Mouse (Mus musculus): ENCODE measurements around the gene Oas1f. TPM values are rescaled to one million over a fixed set of nuclear protein-coding genes. Genes with fewer than 3 reads are reported as not detected.
"Not testable (repeated sequence)": the region's sequence is repeated elsewhere in the genome, so short reads cannot be mapped to it uniquely, and the experiment has no call there.

Oas1f gene
- total and polyA plus RNA-seq, 3 experiments: not detected

GRCm38 (mm10) chr5:120870782-120871181 is 23.6 kb downstream of the Oas1f start:
- dilution Hi-C loops (cut with MboI; ENCODE audit: extremely low pct_ligation_motif_present, extremely low pct_unique_long_range_greater_than_20kb, low sequenced_read_pairs): no loop called here
- TF ChIP-seq USF2 (conservative IDR thresholded peaks at IDR 0.05; ENCODE audit: low read depth, low read length): no peak
- no peak for TF ChIP-seq RAD21 (IDR thresholded peaks at IDR 0.05; ENCODE audit: low read depth, low read length)
- TF ChIP-seq SIN3A (IDR thresholded peaks at IDR 0.05; ENCODE audit: low read length): no peak
- no peak overlapping the region for H3K4me3 ChIP-seq (replicated peaks in 1 of 3; ENCODE audit: low read depth in 2 of 3, low read length in 2 of 3, poor library complexity in 1 of 3)

GRCm38 (mm10) chr5:120871469-120871868 is 24.3 kb downstream of the Oas1f start:
- Histone ChIP-seq H3K27ac (ENCODE audit: insufficient read depth, low read depth) (no peak overlapping the region), H3K4me3 (replicated peaks in 1 of 3; ENCODE audit: low read depth in 2 of 3, low read length in 2 of 3, poor library complexity in 1 of 3) (no peak overlapping the region), H3K4me1 (ENCODE audit: control insufficient read depth in 1 of 2, insufficient read depth in 2 of 2) (no peaks in the 10 kb centered on the region), H3K9me3 (replicated peaks; ENCODE audit: low read length) (peaks cover 4% of the 10 kb centered on the region), H3K36me3 (replicated peaks in 1 of 2; ENCODE audit: control insufficient read depth in 1 of 2, insufficient read depth in 1 of 2, low read length in 1 of 2) (no peaks in the 10 kb centered on the region), H3K9ac (ENCODE audit: insufficient read depth, low read depth) (no peak overlapping the region), H3K4me2 (ENCODE audit: insufficient read depth, low read depth, poor library complexity, severe bottlenecking) (no peak overlapping the region), H3K27me3 (replicated peaks) (peaks cover 75% of the 10 kb centered on the region), H3K79me2 (replicated peaks; ENCODE audit: control insufficient read depth, extremely low read depth, insufficient read depth, poor library complexity, severe bottlenecking) (no peaks in the 10 kb centered on the region)
- in situ Hi-C loops (cut with MboI; ENCODE audit: low pct_ligation_motif_present, low pct_unique_long_range_greater_than_20kb, low sequenced_read_pairs) (no loop called here), dilution Hi-C loops (cut with MboI; ENCODE audit: extremely low pct_ligation_motif_present, extremely low pct_unique_long_range_greater_than_20kb, low sequenced_read_pairs) (no loop called here)
- TF ChIP-seq GABPA (IDR thresholded peaks at IDR 0.05; ENCODE audit: insufficient replicate concordance, low read depth, low read length) (no peak), USF1 (IDR thresholded peaks at IDR 0.05; ENCODE audit: low read depth, low read length) (no peak), POLR2A (IDR thresholded peaks at IDR 0.05; ENCODE audit: low read depth, low read length) (no peak)
- no peak for DNase-seq (ENCODE audit: extremely low read depth)

More at GRCm38 (mm10) chr5:120870782-120871181, 23.6 kb downstream of the Oas1f start:
- Histone ChIP-seq H3K36me3 (replicated peaks in 1 of 2; ENCODE audit: control insufficient read depth in 1 of 2, insufficient read depth in 1 of 2, low read length in 1 of 2) (no peaks in the 10 kb centered on the region), H3K9ac (ENCODE audit: insufficient read depth, low read depth) (no peak overlapping the region), H3K9me3 (replicated peaks; ENCODE audit: low read length) (peaks cover 4% of the 10 kb centered on the region), H3K27ac (ENCODE audit: insufficient read depth, low read depth) (no peak overlapping the region), H3K4me2 (ENCODE audit: insufficient read depth, low read depth, poor library complexity, severe bottlenecking) (no peak overlapping the region), H3K4me1 (ENCODE audit: control insufficient read depth in 1 of 2, insufficient read depth in 2 of 2) (no peaks in the 10 kb centered on the region), H3K27me3 (replicated peaks) (peaks cover 79% of the 10 kb centered on the region), H3K79me2 (replicated peaks; ENCODE audit: control insufficient read depth, extremely low read depth, insufficient read depth, poor library complexity, severe bottlenecking) (no peaks in the 10 kb centered on the region)
- in situ Hi-C loops (cut with MboI; ENCODE audit: low pct_ligation_motif_present, low pct_unique_long_range_greater_than_20kb, low sequenced_read_pairs): no loop called here
- DNase-seq (ENCODE audit: extremely low read depth): no peak

GRCm38 (mm10) chr5:120876839-120877238 is 29.7 kb downstream of the Oas1f start:
- H3K4me2 ChIP-seq (ENCODE audit: insufficient read depth, low read depth, poor library complexity, severe bottlenecking); H3K9me3 ChIP-seq (replicated peaks; ENCODE audit: low read length); H3K9ac ChIP-seq (ENCODE audit: insufficient read depth, low read depth); DNase-seq (ENCODE audit: extremely low read depth); H3K27ac ChIP-seq (ENCODE audit: insufficient read depth, low read depth); H3K4me3 ChIP-seq (replicated peaks in 1 of 3; ENCODE audit: low read depth in 2 of 3, low read length in 2 of 3, poor library complexity in 1 of 3); dilution Hi-C loops (cut with MboI; ENCODE audit: extremely low pct_ligation_motif_present, extremely low pct_unique_long_range_greater_than_20kb, low sequenced_read_pairs); H3K79me2 ChIP-seq (replicated peaks; ENCODE audit: control insufficient read depth, extremely low read depth, insufficient read depth, poor library complexity, severe bottlenecking); H3K36me3 ChIP-seq (replicated peaks in 1 of 2; ENCODE audit: control insufficient read depth in 1 of 2, insufficient read depth in 1 of 2, low read length in 1 of 2); H3K4me1 ChIP-seq (ENCODE audit: control insufficient read depth in 1 of 2, insufficient read depth in 2 of 2); in situ Hi-C loops (cut with MboI; ENCODE audit: low pct_ligation_motif_present, low pct_unique_long_range_greater_than_20kb, low sequenced_read_pairs): not testable (repeated sequence)
- H3K27me3 ChIP-seq (replicated peaks): peaks cover 45% of the 10 kb centered on the region

GRCm38 (mm10) chr5:120877407-120877806 is 30.2 kb downstream of the Oas1f start:
- H3K79me2 ChIP-seq (replicated peaks; ENCODE audit: control insufficient read depth, extremely low read depth, insufficient read depth, poor library complexity, severe bottlenecking); H3K9me3 ChIP-seq (replicated peaks; ENCODE audit: low read length); H3K36me3 ChIP-seq (replicated peaks in 1 of 2; ENCODE audit: control insufficient read depth in 1 of 2, insufficient read depth in 1 of 2, low read length in 1 of 2); H3K9ac ChIP-seq (ENCODE audit: insufficient read depth, low read depth); in situ Hi-C loops (cut with MboI; ENCODE audit: low pct_ligation_motif_present, low pct_unique_long_range_greater_than_20kb, low sequenced_read_pairs); H3K4me1 ChIP-seq (ENCODE audit: control insufficient read depth in 1 of 2, insufficient read depth in 2 of 2); DNase-seq (ENCODE audit: extremely low read depth); dilution Hi-C loops (cut with MboI; ENCODE audit: extremely low pct_ligation_motif_present, extremely low pct_unique_long_range_greater_than_20kb, low sequenced_read_pairs); H3K4me2 ChIP-seq (ENCODE audit: insufficient read depth, low read depth, poor library complexity, severe bottlenecking); H3K27ac ChIP-seq (ENCODE audit: insufficient read depth, low read depth); H3K4me3 ChIP-seq (replicated peaks in 1 of 3; ENCODE audit: low read depth in 2 of 3, low read length in 2 of 3, poor library complexity in 1 of 3): not testable (repeated sequence)
- peaks cover 45% of the 10 kb centered on the region for H3K27me3 ChIP-seq (replicated peaks)

GRCm38 (mm10) chr5:120878803-120879202 is 31.6 kb downstream of the Oas1f start:
- H3K4me2 ChIP-seq (ENCODE audit: insufficient read depth, low read depth, poor library complexity, severe bottlenecking); H3K9me3 ChIP-seq (replicated peaks; ENCODE audit: low read length); dilution Hi-C loops (cut with MboI; ENCODE audit: extremely low pct_ligation_motif_present, extremely low pct_unique_long_range_greater_than_20kb, low sequenced_read_pairs); H3K79me2 ChIP-seq (replicated peaks; ENCODE audit: control insufficient read depth, extremely low read depth, insufficient read depth, poor library complexity, severe bottlenecking); H3K9ac ChIP-seq (ENCODE audit: insufficient read depth, low read depth); in situ Hi-C loops (cut with MboI; ENCODE audit: low pct_ligation_motif_present, low pct_unique_long_range_greater_than_20kb, low sequenced_read_pairs); H3K36me3 ChIP-seq (replicated peaks in 1 of 2; ENCODE audit: control insufficient read depth in 1 of 2, insufficient read depth in 1 of 2, low read length in 1 of 2); DNase-seq (ENCODE audit: extremely low read depth); H3K27ac ChIP-seq (ENCODE audit: insufficient read depth, low read depth); H3K4me3 ChIP-seq (replicated peaks in 1 of 3; ENCODE audit: low read depth in 2 of 3, low read length in 2 of 3, poor library complexity in 1 of 3); H3K4me1 ChIP-seq (ENCODE audit: control insufficient read depth in 1 of 2, insufficient read depth in 2 of 2): not testable (repeated sequence)
- H3K27me3 ChIP-seq (replicated peaks): peaks cover 34% of the 10 kb centered on the region

- in situ Hi-C loops (cut with MboI; ENCODE audit: low pct_ligation_motif_present, low pct_unique_long_range_greater_than_20kb, low sequenced_read_pairs): not testable (repeated sequence)
These were observed 34.5 kb downstream of the Oas1f start for GRCm38 (mm10) chr5:120881681-120882080.

More at GRCm38 (mm10) chr5:120881681-120882080, 34.5 kb downstream of the Oas1f start:
- H3K4me1 ChIP-seq (ENCODE audit: control insufficient read depth in 1 of 2, insufficient read depth in 2 of 2); H3K27ac ChIP-seq (ENCODE audit: insufficient read depth, low read depth); H3K79me2 ChIP-seq (replicated peaks; ENCODE audit: control insufficient read depth, extremely low read depth, insufficient read depth, poor library complexity, severe bottlenecking); H3K4me2 ChIP-seq (ENCODE audit: insufficient read depth, low read depth, poor library complexity, severe bottlenecking); H3K9me3 ChIP-seq (replicated peaks; ENCODE audit: low read length); H3K36me3 ChIP-seq (replicated peaks in 1 of 2; ENCODE audit: control insufficient read depth in 1 of 2, insufficient read depth in 1 of 2, low read length in 1 of 2); H3K4me3 ChIP-seq (replicated peaks in 1 of 3; ENCODE audit: low read depth in 2 of 3, low read length in 2 of 3, poor library complexity in 1 of 3); dilution Hi-C loops (cut with MboI; ENCODE audit: extremely low pct_ligation_motif_present, extremely low pct_unique_long_range_greater_than_20kb, low sequenced_read_pairs); DNase-seq (ENCODE audit: extremely low read depth); H3K9ac ChIP-seq (ENCODE audit: insufficient read depth, low read depth): not testable (repeated sequence)
- peaks cover 25% of the 10 kb centered on the region for H3K27me3 ChIP-seq (replicated peaks)

Measured in CH12.LX (cell line).